Mouse (Mus musculus): ENCODE measurements around the gene Vti1a. TPM values are rescaled to one million over a fixed set of nuclear protein-coding genes. Genes with fewer than 3 reads are reported as not detected.

The Vti1a gene
- polyA plus RNA-seq, 1 experiment from 2014 or later, result 26.4 TPM

- no peak; the same call in 1 of the 2 replicates for ATAC-seq (replicated peaks; ENCODE audit: low FRiP score)
- Histone ChIP-seq H3K4me1 (replicated peaks; ENCODE audit: control insufficient read depth, insufficient read depth, low read length) (peaks cover 4% of the 10 kb centered on the region; the same call in 1 of the 2 replicates), H3K27me3 (replicated peaks; ENCODE audit: control insufficient read depth, insufficient read depth, low read length) (no peaks in the 10 kb centered on the region), H3K4me2 (no peak overlapping the region), H3K4me3 (ENCODE audit: low read depth, low read length) (no peak overlapping the region), H3K36me3 (ENCODE audit: control insufficient read depth, insufficient read depth, low read length) (no peaks in the 10 kb centered on the region), H3K9me3 (ENCODE audit: control insufficient read depth, low read length) (no peaks in the 10 kb centered on the region), H3K27ac (ENCODE audit: low read depth, low read length) (no peak overlapping the region), H3K9ac (ENCODE audit: low read depth, low read length) (no peak overlapping the region)
- 75% methylated on average over 21 of the region's 21 CpGs for WGBS
- no peak for DNase-seq (ENCODE audit: low spot score)
Observed at GRCm38 (mm10) chr19:55469301-55470051, 153.4 kb downstream of the Vti1a start.

GRCm38 (mm10) chr19:55472582-55472981, 156.5 kb downstream of the Vti1a start:
- peaks cover 4% of the 10 kb centered on the region; the same call in 1 of the 2 replicates for H3K4me1 ChIP-seq (replicated peaks; ENCODE audit: control insufficient read depth, insufficient read depth, low read length)
- H3K9ac ChIP-seq (ENCODE audit: low read depth, low read length), result no peak overlapping the region
- DNase-seq (ENCODE audit: low spot score), result no peak
- WGBS, result 78% methylated on average over 8 of the region's 8 CpGs
- H3K36me3 ChIP-seq (ENCODE audit: control insufficient read depth, insufficient read depth, low read length), result no peaks in the 10 kb centered on the region
- H3K9me3 ChIP-seq (ENCODE audit: control insufficient read depth, low read length), result no peaks in the 10 kb centered on the region
- no peak overlapping the region for H3K4me2 ChIP-seq
- H3K27ac ChIP-seq (ENCODE audit: low read depth, low read length), result no peak overlapping the region
- H3K27me3 ChIP-seq (replicated peaks; ENCODE audit: control insufficient read depth, insufficient read depth, low read length), result no peaks in the 10 kb centered on the region
- no peak for ATAC-seq (replicated peaks; ENCODE audit: low FRiP score)
- no peak overlapping the region for H3K4me3 ChIP-seq (ENCODE audit: low read depth, low read length)

- H3K27me3 ChIP-seq (replicated peaks; ENCODE audit: control insufficient read depth, insufficient read depth, low read length), result no peaks in the 10 kb centered on the region
- ATAC-seq (replicated peaks; ENCODE audit: low FRiP score) (no peak), DNase-seq (ENCODE audit: low spot score) (no peak)
- H3K27ac ChIP-seq (ENCODE audit: low read depth, low read length), result no peak overlapping the region
- H3K4me3 ChIP-seq (ENCODE audit: low read depth, low read length), result no peak overlapping the region
- 76% methylated on average over 5 of the region's 6 CpGs for WGBS
- H3K4me1 ChIP-seq (replicated peaks; ENCODE audit: control insufficient read depth, insufficient read depth, low read length), result peaks cover 2% of the 10 kb centered on the region; the same call in 1 of the 2 replicates
- no peaks in the 10 kb centered on the region for H3K36me3 ChIP-seq (ENCODE audit: control insufficient read depth, insufficient read depth, low read length)
- H3K4me2 ChIP-seq, result no peak overlapping the region
- H3K9me3 ChIP-seq (ENCODE audit: control insufficient read depth, low read length), result no peaks in the 10 kb centered on the region
- no peak overlapping the region for H3K9ac ChIP-seq (ENCODE audit: low read depth, low read length)
Observed at GRCm38 (mm10) chr19:55474225-55474624, 158.1 kb downstream of the Vti1a start.

- DNase-seq (ENCODE audit: low spot score), result no peak
- ATAC-seq (replicated peaks; ENCODE audit: low FRiP score), result no peak
- H3K36me3 ChIP-seq (ENCODE audit: control insufficient read depth, insufficient read depth, low read length), result no peaks in the 10 kb centered on the region
- H3K4me2 ChIP-seq, result no peak overlapping the region
- no peak overlapping the region for H3K4me3 ChIP-seq (ENCODE audit: low read depth, low read length)
- no peaks in the 10 kb centered on the region; the same call in none of the 2 replicates for H3K4me1 ChIP-seq (replicated peaks; ENCODE audit: control insufficient read depth, insufficient read depth, low read length)
- H3K9ac ChIP-seq (ENCODE audit: low read depth, low read length), result no peak overlapping the region
- no peak overlapping the region for H3K27ac ChIP-seq (ENCODE audit: low read depth, low read length)
- H3K27me3 ChIP-seq (replicated peaks; ENCODE audit: control insufficient read depth, insufficient read depth, low read length), result no peaks in the 10 kb centered on the region
- H3K9me3 ChIP-seq (ENCODE audit: control insufficient read depth, low read length), result no peaks in the 10 kb centered on the region
- whole genome bisulfite sequencing, result 85% methylated on average over 5 of the region's 5 CpGs
Observed at GRCm38 (mm10) chr19:55480526-55480925, 164.4 kb downstream of the Vti1a start.

- no peaks in the 10 kb centered on the region for H3K36me3 ChIP-seq (ENCODE audit: control insufficient read depth, insufficient read depth, low read length)
- 57% methylated on average over 5 of the region's 5 CpGs for WGBS
- ATAC-seq (replicated peaks; ENCODE audit: low FRiP score), result no peak
Observed at GRCm38 (mm10) chr19:55481308-55481707, 165.2 kb downstream of the Vti1a start.

GRCm38 (mm10) chr19:55483526-55483925, 167.4 kb downstream of the Vti1a start:
- ATAC-seq (replicated peaks; ENCODE audit: low FRiP score), result no peak
- Histone ChIP-seq H3K36me3 (ENCODE audit: control insufficient read depth, insufficient read depth, low read length) (no peaks in the 10 kb centered on the region), H3K27ac (ENCODE audit: low read depth, low read length) (no peak overlapping the region), H3K4me2 (peak overlapping the region; percentile 8; the same call in 1 of the 2 replicates), H3K4me1 (replicated peaks; ENCODE audit: control insufficient read depth, insufficient read depth, low read length) (no peaks in the 10 kb centered on the region; the same call in none of the 2 replicates), H3K9ac (ENCODE audit: low read depth, low read length) (no peak overlapping the region), H3K27me3 (replicated peaks; ENCODE audit: control insufficient read depth, insufficient read depth, low read length) (no peaks in the 10 kb centered on the region), H3K4me3 (ENCODE audit: low read depth, low read length) (no peak overlapping the region), H3K9me3 (ENCODE audit: control insufficient read depth, low read length) (no peaks in the 10 kb centered on the region)
- WGBS, result 66% methylated on average over 5 of the region's 5 CpGs
- DNase-seq (ENCODE audit: low spot score), result no peak

More at GRCm38 (mm10) chr19:55481308-55481707, 165.2 kb downstream of the Vti1a start:
- Histone ChIP-seq H3K9me3 (ENCODE audit: control insufficient read depth, low read length) (no peaks in the 10 kb centered on the region), H3K4me1 (replicated peaks; ENCODE audit: control insufficient read depth, insufficient read depth, low read length) (no peaks in the 10 kb centered on the region; the same call in none of the 2 replicates), H3K4me2 (no peak overlapping the region), H3K4me3 (ENCODE audit: low read depth, low read length) (no peak overlapping the region), H3K27ac (ENCODE audit: low read depth, low read length) (no peak overlapping the region), H3K9ac (ENCODE audit: low read depth, low read length) (no peak overlapping the region), H3K27me3 (replicated peaks; ENCODE audit: control insufficient read depth, insufficient read depth, low read length) (no peaks in the 10 kb centered on the region)
- DNase-seq (ENCODE audit: low spot score), result no peak

GRCm38 (mm10) chr19:55484559-55484958, 168.5 kb downstream of the Vti1a start:
- no peak for ATAC-seq (replicated peaks; ENCODE audit: low FRiP score)
- Histone ChIP-seq H3K4me3 (ENCODE audit: low read depth, low read length) (no peak overlapping the region), H3K9ac (ENCODE audit: low read depth, low read length) (no peak overlapping the region), H3K27ac (ENCODE audit: low read depth, low read length) (no peak overlapping the region; the same call in 1 of the 2 replicates), H3K4me2 (peak overlapping the region; percentile 28; the same call in 1 of the 2 replicates), H3K36me3 (ENCODE audit: control insufficient read depth, insufficient read depth, low read length) (no peaks in the 10 kb centered on the region), H3K27me3 (replicated peaks; ENCODE audit: control insufficient read depth, insufficient read depth, low read length) (no peaks in the 10 kb centered on the region), H3K4me1 (replicated peaks; ENCODE audit: control insufficient read depth, insufficient read depth, low read length) (no peaks in the 10 kb centered on the region; the same call in none of the 2 replicates), H3K9me3 (ENCODE audit: control insufficient read depth, low read length) (no peaks in the 10 kb centered on the region)
- no peak for DNase-seq (ENCODE audit: low spot score)
- 68% methylated on average over 6 of the region's 6 CpGs for WGBS

GRCm38 (mm10) chr19:55486473-55486872, 170.4 kb downstream of the Vti1a start:
- no peak overlapping the region for H3K9ac ChIP-seq (ENCODE audit: low read depth, low read length)
- no peak for ATAC-seq (replicated peaks; ENCODE audit: low FRiP score)
- peaks cover 5% of the 10 kb centered on the region for H3K4me1 ChIP-seq (replicated peaks; ENCODE audit: control insufficient read depth, insufficient read depth, low read length)
- H3K27me3 ChIP-seq (replicated peaks; ENCODE audit: control insufficient read depth, insufficient read depth, low read length), result no peaks in the 10 kb centered on the region
- DNase-seq (ENCODE audit: low spot score), result no peak
- no peak overlapping the region for H3K4me2 ChIP-seq
- H3K27ac ChIP-seq (ENCODE audit: low read depth, low read length), result no peak overlapping the region
- H3K36me3 ChIP-seq (ENCODE audit: control insufficient read depth, insufficient read depth, low read length), result no peaks in the 10 kb centered on the region
- 74% methylated on average over 4 of the region's 4 CpGs for WGBS
- no peaks in the 10 kb centered on the region for H3K9me3 ChIP-seq (ENCODE audit: control insufficient read depth, low read length)
- no peak overlapping the region for H3K4me3 ChIP-seq (ENCODE audit: low read depth, low read length)
